9 mouse cellular contexts compared by ENCODE assay signal in genomic region chr2:167727161-167727560, GRCm38 (mm10). TPM values are rescaled to one million over a fixed set of nuclear protein-coding genes. Genes with fewer than 3 reads are reported as not detected.
DNase-seq lines count a peak whose midpoint lies in the region; ATAC-seq and TF ChIP-seq lines count a peak whose summit lies in the region.
"Had no signal": no experiment of that assay in that cellular context is flagged by ENCODE, and none has a peak within 500 bp of the region (broad histone marks: within the 10 kb centered on the region; RNA-seq: fewer than 3 reads in every experiment).

No protein-coding gene starts in this region.

- no peak overlapping the region for H3ac ChIP-seq in C2C12 (ENCODE audit: control insufficient read depth, insufficient read length, low read depth)

- TF ChIP-seq CTCF in C2C12 (IDR thresholded peaks at IDR 0.05; ENCODE audit: control insufficient read depth, insufficient read depth, insufficient read length) = no peak
- no peak for TF ChIP-seq CTCF in lung, postnatal 0 days (IDR thresholded peaks at IDR 0.05)

- 23% methylated on average over 13 of the region's 13 CpGs for WGBS in lung, postnatal 0 days

- H3K36me3 ChIP-seq in C2C12 (ENCODE audit: control insufficient read depth, insufficient read depth) = no peaks in the 10 kb centered on the region
- H3K36me3 ChIP-seq in lung, postnatal 0 days (ENCODE audit: insufficient read depth, low read length) = no peaks in the 10 kb centered on the region

- no peak for TF ChIP-seq EP300 in lung, postnatal 0 days (IDR thresholded peaks at IDR 0.05)

- no peak overlapping the region for H3K4me2 ChIP-seq in lung, postnatal 0 days (replicated peaks; ENCODE audit: low read depth, low read length)

- H3K9me3 ChIP-seq in lung, postnatal 0 days (ENCODE audit: low read length) = no peaks in the 10 kb centered on the region

- H3K4me3 ChIP-seq in C2C12 (ENCODE audit: insufficient read depth, poor library complexity, severe bottlenecking) = no peak overlapping the region
- no peak overlapping the region for H3K4me3 ChIP-seq in lung, postnatal 0 days (ENCODE audit: low read depth, low read length)
- H3K4me3 ChIP-seq: erythroblast, embryonic 14.5 days had no signal

- no peak overlapping the region for H3K9ac ChIP-seq in lung, postnatal 0 days (replicated peaks; ENCODE audit: low read depth)

- ATAC-seq in lung, postnatal 0 days = peak; percentile 57

- H3K79me2 ChIP-seq in C2C12 (ENCODE audit: control insufficient read depth, insufficient read depth) = no peaks in the 10 kb centered on the region

- DNase-seq in adrenal gland, postnatal 25 days = peak; percentile 49
- no peak for DNase-seq in adrenal gland, adult 18-20 months (ENCODE audit: low spot score in 2 of 2)
- DNase-seq in fibroblast of lung, adult 2 months (ENCODE audit: low read depth) = peak; percentile 95
- peak; percentile 80 to 87 for DNase-seq in kidney, postnatal 25 days
- DNase-seq in lung, postnatal 0 days (ENCODE audit: low spot score) = peak; percentile 31
- peak; percentile 81 for DNase-seq in testis, postnatal 10 days (ENCODE audit: low spot score)
- no peak for DNase-seq in thymus, postnatal 25 days

- H3K27me3 ChIP-seq in C2C12 (ENCODE audit: control insufficient read depth, insufficient read depth, insufficient read length) = no peaks in the 10 kb centered on the region
- H3K27me3 ChIP-seq in lung, postnatal 0 days (replicated peaks; ENCODE audit: insufficient read depth, low read length) = no peaks in the 10 kb centered on the region

- no peaks in the 10 kb centered on the region; the same call in 1 of the 2 replicates for H3K4me1 ChIP-seq in lung, postnatal 0 days (ENCODE audit: insufficient read depth, low read depth, low read length)

- H3K27ac ChIP-seq in lung, postnatal 0 days (ENCODE audit: low read length) = no peak overlapping the region

- no peaks in the 10 kb centered on the region for H3K79me3 ChIP-seq in C2C12 (ENCODE audit: low read depth)

TF ChIP-seq in C2C12, 6 proteins besides CTCF, POLR2A, EP300 and RAD21:
- no peak for TF ChIP-seq MYOG (IDR thresholded peaks at IDR 0.05; ENCODE audit: control insufficient read depth, extremely low read depth, insufficient read length)
- peak; percentile 70 for TF ChIP-seq MAX (IDR thresholded peaks at IDR 0.05)
TF ChIP-seq in C2C12: peak in this region for 1.

RNA-seq across cellular contexts. Expression of gene Tmem189, which starts 37.5 kb away (rescaled TPM):
- total RNA-seq in adrenal gland, postnatal 25 days (2021) = 37.4 and 40.5 TPM in 2 replicates
- total RNA-seq in adrenal gland, adult 18-20 months (2021) = 10 to 100 TPM; 21.4 to 26.6 TPM
- 34.5 TPM for polyA plus RNA-seq in C2C12 (2012; fragmentation: generic; extraction: Trizol)
- 51.7 and 55.1 TPM in 2 replicates for polyA plus RNA-seq in lung, postnatal 0 days (2015; fragmentation: Nextera tagmentation; extraction: Ambion mirVana)

RNA-seq across cellular contexts. Expression of gene Cebpb, which starts 38.4 kb away (rescaled TPM):
- total RNA-seq in adrenal gland, postnatal 25 days (2021) = 483 and 585 TPM in 2 replicates
- total RNA-seq in adrenal gland, adult 18-20 months (2021) = 100 to 1,000 TPM; 433 to 502 TPM
- polyA plus RNA-seq in C2C12 (2012; fragmentation: generic; extraction: Trizol) = 23.8 TPM
- polyA plus RNA-seq in lung, postnatal 0 days (2015; fragmentation: Nextera tagmentation; extraction: Ambion mirVana) = 108 and 122 TPM in 2 replicates

Comparison
In these comparisons a context has a peak if more than half of its experiments do, and no peak if none do; other contexts are left out.
1. DNase-seq: peak in adrenal gland, postnatal 25 days (single experiment), fibroblast of lung, adult 2 months (single experiment), kidney, postnatal 25 days (2 of 2), lung, postnatal 0 days (single experiment) and testis, postnatal 10 days (single experiment); none in adrenal gland, adult 18-20 months (0 of 2) and thymus, postnatal 25 days (single experiment).